Mouse (Mus musculus) liver, embryonic 11.5 days (tissue): Measurements from ENCODE around the gene Invs. TPM values are rescaled to one million over a fixed set of nuclear protein-coding genes. Genes with fewer than 3 reads are reported as not detected.
A peak's percentile ranks its signal among the peaks of the same experiment; 100 is the strongest.

Source experiments
- ATAC-seq: fragments of 200-750 bp; cut with Nextera tagmentation; replicated peaks from 2 replicates; pipeline ENCODE4 v1.8.0; 2017; ENCODE audit warnings: moderate number of reproducible peaks, mild to moderate bottlenecking, moderate TSS enrichment, moderate library complexity; ENCODE audit not compliant: low FRiP score
- DNase-seq: peaks from one replicate; pipeline ENCODE4 v3.0.0-alpha.2; 2017; ENCODE audit warnings: low spot score
- H3K27ac ChIP-seq: fragments of 300-500 bp; sonication (generic); 2 replicates; pipeline ENCODE4 v1.5.1; 2014; ENCODE audit warnings: mild to moderate bottlenecking, low read depth, low read length, control low read depth
- H3K27me3 ChIP-seq: fragments of 300-500 bp; sonication (generic); replicated peaks from 2 replicates; pipeline ENCODE4 v1.6.1; 2014; ENCODE audit warnings: low read length, mixed read lengths; ENCODE audit not compliant: control insufficient read depth, insufficient read depth
- H3K36me3 ChIP-seq: fragments of 300-500 bp; sonication (generic); 2 replicates; pipeline ENCODE4 v1.6.1; 2014; ENCODE audit warnings: mild to moderate bottlenecking, low read length, moderate library complexity, mixed read lengths; ENCODE audit not compliant: control insufficient read depth, insufficient read depth
- H3K4me1 ChIP-seq: fragments of 300-500 bp; sonication (generic); replicated peaks from 2 replicates; pipeline ENCODE4 v1.6.1; 2014; ENCODE audit warnings: low read length, mixed read lengths; ENCODE audit not compliant: control insufficient read depth, insufficient read depth
- H3K4me2 ChIP-seq: fragments of 300-500 bp; sonication (generic); 2 replicates; pipeline ENCODE4 v1.6.1; 2014; ENCODE audit warnings: mild to moderate bottlenecking, control low read depth, moderate library complexity
- H3K4me3 ChIP-seq: fragments of 300-500 bp; sonication (generic); 2 replicates; pipeline ENCODE4 v1.5.1; 2014; ENCODE audit warnings: low read depth, low read length, control low read depth
- H3K9ac ChIP-seq: fragments of 300-500 bp; sonication (generic); 2 replicates; pipeline ENCODE4 v1.6.1; 2014; ENCODE audit warnings: low read depth, low read length, control low read depth
- H3K9me3 ChIP-seq: fragments of 300-500 bp; sonication (generic); 2 replicates; pipeline ENCODE4 v1.6.1; 2016; ENCODE audit warnings: low read length, inconsistent platforms, mixed read lengths; ENCODE audit not compliant: control insufficient read depth
- WGBS: fragments of 180-500 bp; shearing (Covaris S2); extraction: QIAGEN DNeasy Blood & Tissue Kit; methylation state at CpG from one replicate; pipeline ENCODE4 v1.1.7; 2014; 5-methylcytosine and 5-hydroxymethylcytosine counted together
- polyA plus RNA-seq: library from polyadenylated mRNA; unstranded; fragments of >200 nt; fragmentation: Nextera tagmentation; extraction: Ambion mirVana; gene quantifications from 2 replicates; pipeline ENCODE4 v1.2.1, GENCODE M21; 2014

Invs gene
- polyA plus RNA-seq, 1 experiment from 2014 or later: 4.9 TPM

GRCm38 (mm10) chr4:48268127-48268526 is 11.4 kb upstream of the Invs start:
- ATAC-seq (no peak), DNase-seq (no peak)
- 79% methylated on average over 1 of the region's 1 CpGs for WGBS
- Histone ChIP-seq H3K4me2 (no peak overlapping the region), H3K9me3 (no peaks in the 10 kb centered on the region), H3K9ac (no peak overlapping the region), H3K4me3 (no peak overlapping the region), H3K27me3 (no peaks in the 10 kb centered on the region), H3K27ac (no peak overlapping the region), H3K4me1 (0 out of 2 replicates have a peak, but pooled peaks cover 6% of the 10 kb centered on the region), H3K36me3 (no peaks in the 10 kb centered on the region)

- no peaks in the 10 kb centered on the region for H3K36me3 ChIP-seq
- no peak overlapping the region for H3K4me3 ChIP-seq
- H3K4me1 ChIP-seq: 0 out of 2 replicates have a peak, but pooled peaks cover 6% of the 10 kb centered on the region
- no peak overlapping the region for H3K4me2 ChIP-seq
- ATAC-seq: no peak
- H3K9ac ChIP-seq: no peak overlapping the region
- H3K27me3 ChIP-seq: no peaks in the 10 kb centered on the region
- H3K9me3 ChIP-seq: no peaks in the 10 kb centered on the region
- no peak overlapping the region for H3K27ac ChIP-seq
- DNase-seq: no peak
These were observed 9.0 kb upstream of the Invs start for GRCm38 (mm10) chr4:48270532-48270931.

- H3K4me3 ChIP-seq: no peak overlapping the region
- H3K27ac ChIP-seq: no peak overlapping the region
- ATAC-seq (no peak), DNase-seq (no peak)
- H3K4me2 ChIP-seq: no peak overlapping the region
- 72% methylated on average over 5 of the region's 5 CpGs for WGBS
- H3K36me3 ChIP-seq: no peaks in the 10 kb centered on the region
- H3K27me3 ChIP-seq: no peaks in the 10 kb centered on the region
- H3K9ac ChIP-seq: no peak overlapping the region
- H3K9me3 ChIP-seq: no peaks in the 10 kb centered on the region
- H3K4me1 ChIP-seq: no peaks in the 10 kb centered on the region
These were observed 7.7 kb upstream of the Invs start for GRCm38 (mm10) chr4:48271838-48272237.

- ATAC-seq: no peak
- H3K4me1 ChIP-seq: no peaks in the 10 kb centered on the region
- no peaks in the 10 kb centered on the region for H3K9me3 ChIP-seq
- no peaks in the 10 kb centered on the region for H3K27me3 ChIP-seq
- 87% methylated on average over 7 of the region's 7 CpGs for WGBS
- no peak overlapping the region for H3K4me3 ChIP-seq
- H3K27ac ChIP-seq: no peak overlapping the region
- no peak overlapping the region for H3K9ac ChIP-seq
- H3K36me3 ChIP-seq: no peaks in the 10 kb centered on the region
- DNase-seq: no peak
- no peak overlapping the region for H3K4me2 ChIP-seq
These were observed 6.3 kb upstream of the Invs start for GRCm38 (mm10) chr4:48273119-48273829.

- no peak overlapping the region for H3K4me3 ChIP-seq
- H3K36me3 ChIP-seq: no peaks in the 10 kb centered on the region
- no peak overlapping the region for H3K9ac ChIP-seq
- H3K27me3 ChIP-seq: no peaks in the 10 kb centered on the region
- ATAC-seq (no peak), DNase-seq (no peak)
- WGBS: 85% methylated on average over 3 of the region's 3 CpGs
- no peaks in the 10 kb centered on the region for H3K9me3 ChIP-seq
- H3K4me2 ChIP-seq: no peak overlapping the region
- H3K27ac ChIP-seq: no peak overlapping the region
- peaks cover 4% of the 10 kb centered on the region; the same call in 1 of the 2 replicates for H3K4me1 ChIP-seq
These were observed 3.8 kb upstream of the Invs start for GRCm38 (mm10) chr4:48275736-48276135.

GRCm38 (mm10) chr4:48277011-48277410 is 2.5 kb upstream of the Invs start:
- Histone ChIP-seq H3K36me3 (no peaks in the 10 kb centered on the region), H3K9me3 (no peaks in the 10 kb centered on the region), H3K4me1 (peaks cover 4% of the 10 kb centered on the region; the same call in 1 of the 2 replicates), H3K4me2 (no peak overlapping the region), H3K9ac (no peak overlapping the region), H3K4me3 (no peak overlapping the region), H3K27ac (no peak overlapping the region), H3K27me3 (no peaks in the 10 kb centered on the region)
- DNase-seq (no peak), ATAC-seq (no peak)
- 80% methylated on average over 3 of the region's 3 CpGs for WGBS

- ATAC-seq: no peak; the same call in 1 of the 2 replicates
These were observed 633 bp upstream of the Invs start for GRCm38 (mm10) chr4:48278757-48279497.

GRCm38 (mm10) chr4:48281121-48281520 is 1.6 kb downstream of the Invs start:
- DNase-seq (no peak), ATAC-seq (no peak)
- 84% methylated on average over 1 of the region's 1 CpGs for WGBS
- Histone ChIP-seq H3K4me1 (peaks cover 4% of the 10 kb centered on the region; the same call in 1 of the 2 replicates), H3K27me3 (no peaks in the 10 kb centered on the region), H3K36me3 (no peaks in the 10 kb centered on the region), H3K4me3 (no peak overlapping the region), H3K9ac (no peak overlapping the region), H3K27ac (no peak overlapping the region), H3K4me2 (no peak overlapping the region), H3K9me3 (no peaks in the 10 kb centered on the region)

More at GRCm38 (mm10) chr4:48278757-48279497, 633 bp upstream of the Invs start:
- H3K27ac ChIP-seq: peak overlapping the region; percentile 74; the same call in 1 of the 2 replicates
- DNase-seq: peak; percentile 52
- H3K4me2 ChIP-seq: peak overlapping the region; percentile 88
- 0% methylated on average over 34 of the region's 34 CpGs for WGBS
- H3K27me3 ChIP-seq: no peaks in the 10 kb centered on the region
- peak overlapping the region; percentile 93 for H3K9ac ChIP-seq
- H3K9me3 ChIP-seq: no peaks in the 10 kb centered on the region
- peaks cover 4% of the 10 kb centered on the region; the same call in 1 of the 2 replicates for H3K4me1 ChIP-seq
- H3K36me3 ChIP-seq: no peaks in the 10 kb centered on the region
- peak overlapping the region; percentile 96 for H3K4me3 ChIP-seq
